Mouse (Mus musculus): Measurements from ENCODE around the gene Cntd1.

The Cntd1 gene

DNA sequence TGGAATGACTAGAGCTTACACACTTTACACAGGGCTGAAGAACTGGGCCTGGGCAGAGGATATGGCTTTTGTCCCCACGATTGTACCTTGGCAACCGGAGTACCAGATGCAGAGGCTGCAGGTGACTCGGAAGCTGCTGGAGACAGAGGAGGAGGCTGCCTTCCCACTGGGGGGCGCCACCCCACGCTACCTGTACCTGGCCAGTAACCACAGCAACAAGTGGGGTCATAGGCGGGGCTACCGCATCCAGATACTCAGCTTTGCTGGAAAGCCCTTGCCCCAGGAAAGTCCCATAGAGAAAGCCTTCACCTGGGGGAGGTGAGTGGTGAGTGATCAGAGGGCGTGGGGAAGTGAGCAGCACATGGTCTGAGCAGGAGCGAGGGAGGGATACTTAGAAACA lies 56.9 kb downstream of the Cntd1 start:
- DNase-seq = no peak

DNA sequence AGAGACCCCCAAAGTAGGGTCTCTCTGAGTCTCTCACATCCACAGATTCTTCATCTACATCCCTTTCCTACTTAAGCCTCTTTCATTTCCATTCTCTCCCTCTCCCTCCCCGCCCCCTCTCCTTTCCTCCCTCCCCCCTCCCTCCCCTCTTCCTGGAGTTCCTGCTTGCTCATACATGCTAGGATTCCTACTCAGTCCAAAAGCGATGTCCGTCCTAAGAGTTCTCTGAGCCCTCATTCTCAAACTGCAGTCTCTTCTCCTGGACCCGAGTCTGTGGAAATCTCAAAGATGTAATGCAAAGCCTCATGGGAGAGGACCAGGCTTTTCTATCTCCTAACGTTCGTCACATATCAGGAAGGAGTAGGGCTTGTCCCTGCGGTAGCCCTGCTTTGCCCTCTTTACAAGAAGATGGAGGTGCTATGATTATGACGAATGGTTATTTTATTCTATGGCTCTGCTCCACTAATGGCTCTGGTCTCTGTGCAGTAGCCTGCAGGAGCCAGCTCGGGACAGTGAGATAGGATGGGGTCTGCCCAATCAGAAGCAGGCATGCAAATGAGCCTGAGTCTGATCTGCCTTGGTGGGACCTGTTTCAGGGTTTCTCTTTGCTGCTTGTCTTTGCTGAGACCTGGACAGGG lies 59.4 kb downstream of the Cntd1 start:
- peak; percentile 38 for DNase-seq

Measured in kidney, postnatal 14 days (tissue).